Mouse (Mus musculus) left cerebral cortex, adult 9 months (tissue): ENCODE results near the gene Selenot.
A peak's percentile ranks its signal among the peaks of the same experiment; 100 is the strongest.
"Not testable (repeated sequence)": the region's sequence is repeated elsewhere in the genome, so short reads cannot be mapped to it uniquely, and the experiment has no call there.

ENCODE experiments used
- DNase-seq, 2 experiments: peaks; one replicate each; pipeline ENCODE4 v3.0.0; 2022; ENCODE audit warnings: low spot score in 2 of 2

The Selenot gene

GRCm38 (mm10) chr3:58576137-58577066 is at the start of gene Selenot:
Selenot (plus strand) TSS chr3:58576636.
- DNase-seq: peak; percentile 91 to 97

- DNase-seq: no peak
These were observed 39.9 kb upstream of the Selenot start for GRCm38 (mm10) chr3:58536573-58536972.

- no peak for DNase-seq
These were observed 24.2 kb upstream of the Selenot start for GRCm38 (mm10) chr3:58552001-58552811.

DNA sequence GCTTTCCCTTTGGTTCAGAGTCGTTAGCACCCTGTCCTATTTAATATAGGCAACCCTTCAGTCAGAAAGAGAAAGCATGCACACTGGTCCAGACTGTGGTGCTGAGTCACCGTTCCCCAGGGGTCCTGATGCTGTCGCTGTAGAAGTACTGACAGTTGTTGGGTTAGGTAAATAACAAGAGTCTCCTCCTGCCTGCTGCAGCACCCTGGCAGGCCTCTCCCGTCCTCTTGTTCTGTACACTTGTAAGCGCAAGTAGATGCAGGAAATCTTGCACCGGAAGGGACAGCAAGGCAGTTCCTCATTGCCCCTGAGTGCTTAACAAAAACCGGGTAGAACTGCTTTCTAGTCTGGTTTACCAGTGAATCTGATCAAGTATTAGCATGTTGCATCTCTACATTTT is 19.8 kb upstream of the Selenot start:
- no peak for DNase-seq

DNA sequence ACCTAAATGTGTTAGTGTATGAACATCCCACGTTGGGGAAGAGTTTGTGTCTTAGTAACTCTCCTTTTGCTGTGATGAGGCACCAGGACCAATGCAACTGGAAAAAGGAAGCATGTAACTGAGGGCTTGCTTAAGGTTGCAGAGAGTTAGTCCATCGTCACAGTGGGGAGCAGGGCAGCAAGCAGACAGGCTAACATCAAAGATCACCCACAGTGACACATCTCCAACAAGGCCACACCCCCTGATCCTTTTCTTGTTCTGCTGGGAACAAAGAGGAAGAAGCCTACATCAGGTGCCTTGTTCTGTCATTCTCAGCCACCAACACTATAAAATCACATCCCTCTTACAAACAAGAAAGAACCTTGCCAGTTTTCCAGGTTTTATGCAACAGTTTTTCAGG is 16.5 kb upstream of the Selenot start:
- DNase-seq: no peak

- no peak for DNase-seq
These were observed 15.0 kb upstream of the Selenot start for GRCm38 (mm10) chr3:58561437-58561836.

DNA sequence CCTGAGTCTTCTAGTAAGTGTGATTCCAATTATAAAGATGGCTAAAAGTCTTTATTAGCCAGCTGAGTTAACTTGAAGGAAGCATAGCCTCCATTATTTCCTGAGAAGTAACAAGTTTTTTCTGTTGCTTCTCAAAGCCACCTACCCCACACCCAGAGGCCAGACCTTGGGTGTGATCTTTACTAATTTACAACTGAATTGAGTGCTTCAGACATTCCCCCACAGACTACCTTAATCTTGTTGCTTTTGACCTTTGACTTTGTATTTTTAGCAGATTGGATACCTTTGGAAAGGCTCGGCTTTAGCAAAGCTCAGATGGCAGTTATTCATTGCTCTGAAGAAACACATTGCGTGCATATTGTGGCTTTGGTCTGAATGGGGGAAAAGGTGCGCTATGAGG is 5.6 kb upstream of the Selenot start:
- DNase-seq: no peak

DNA sequence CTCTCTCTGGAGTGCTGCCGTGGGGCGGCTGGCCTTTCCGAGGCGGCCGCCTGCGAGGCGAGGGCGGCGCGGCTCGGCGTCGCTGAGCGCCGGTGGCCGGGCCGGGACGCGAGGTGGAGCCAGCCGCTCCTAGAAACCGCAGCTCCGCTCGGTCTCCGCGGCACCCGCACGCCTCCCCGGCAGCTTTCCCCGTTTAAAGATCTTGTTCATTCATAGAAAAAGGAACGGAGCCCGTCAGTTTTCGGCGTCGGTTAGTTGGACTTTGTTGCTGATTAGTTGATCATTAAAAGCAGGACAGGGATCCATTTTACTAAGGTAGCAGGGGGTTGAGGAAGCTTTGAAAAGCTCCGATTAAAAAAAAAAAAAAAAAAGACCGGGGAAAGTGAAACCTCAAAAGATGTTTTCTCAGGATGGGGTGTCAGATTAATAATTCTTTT is 649 bp downstream of the Selenot start:
- peak in 1 of 2 experiments; percentile 24 for DNase-seq

GRCm38 (mm10) chr3:58577506-58578050 is 1.1 kb downstream of the Selenot start:
- DNase-seq: no peak

GRCm38 (mm10) chr3:58581530-58581929 is 5.1 kb downstream of the Selenot start:
- DNase-seq: no peak

DNA sequence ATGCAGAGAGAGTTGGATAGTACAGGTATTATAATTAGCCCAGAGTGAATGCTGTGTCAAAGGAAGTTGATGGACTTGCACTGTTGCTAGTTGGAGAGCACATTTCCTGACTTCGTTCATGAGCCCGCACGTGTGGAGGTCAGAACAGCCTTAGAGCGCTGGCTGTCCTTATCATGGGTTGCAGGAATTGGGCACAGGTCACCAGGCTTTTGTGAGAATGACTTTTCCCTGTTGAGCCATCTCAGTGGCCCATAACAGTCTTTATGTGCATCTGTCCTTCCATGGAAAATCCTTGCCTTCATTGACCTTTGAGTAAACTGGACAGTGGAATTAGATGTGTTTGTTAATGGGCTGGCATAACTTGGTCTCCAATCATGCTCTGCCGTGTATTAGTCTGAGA is 5.9 kb downstream of the Selenot start:
- no peak for DNase-seq

- DNase-seq: no peak
These were observed 6.5 kb downstream of the Selenot start for GRCm38 (mm10) chr3:58582788-58583426.

- not testable (repeated sequence) for DNase-seq
These were observed 14.1 kb downstream of the Selenot start for GRCm38 (mm10) chr3:58590544-58590943.

DNA sequence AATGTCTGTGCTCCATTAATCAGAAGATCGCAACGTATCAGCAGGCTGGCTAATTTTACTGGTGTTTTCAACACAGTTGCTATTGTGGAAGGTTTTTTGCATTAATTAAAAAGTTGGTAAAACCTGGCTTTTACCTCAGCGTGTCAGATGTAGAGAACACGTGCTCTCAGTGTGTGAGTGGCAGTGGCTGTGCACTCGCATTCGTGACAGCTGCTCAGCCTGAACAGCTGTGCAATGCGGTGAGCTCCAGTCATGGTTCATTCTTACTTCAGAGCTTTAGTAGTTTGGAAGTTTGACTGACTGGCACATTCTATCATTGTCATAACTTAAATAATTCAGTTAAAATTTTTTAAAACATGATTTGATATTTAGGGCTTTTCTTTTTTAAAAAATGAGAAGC is 16.2 kb downstream of the Selenot start:
- not testable (repeated sequence) for DNase-seq

GRCm38 (mm10) chr3:58593623-58594022 is 17.2 kb downstream of the Selenot start:
- DNase-seq: no peak

GRCm38 (mm10) chr3:58608506-58608905 is 32.1 kb downstream of the Selenot start:
- no peak for DNase-seq

DNA sequence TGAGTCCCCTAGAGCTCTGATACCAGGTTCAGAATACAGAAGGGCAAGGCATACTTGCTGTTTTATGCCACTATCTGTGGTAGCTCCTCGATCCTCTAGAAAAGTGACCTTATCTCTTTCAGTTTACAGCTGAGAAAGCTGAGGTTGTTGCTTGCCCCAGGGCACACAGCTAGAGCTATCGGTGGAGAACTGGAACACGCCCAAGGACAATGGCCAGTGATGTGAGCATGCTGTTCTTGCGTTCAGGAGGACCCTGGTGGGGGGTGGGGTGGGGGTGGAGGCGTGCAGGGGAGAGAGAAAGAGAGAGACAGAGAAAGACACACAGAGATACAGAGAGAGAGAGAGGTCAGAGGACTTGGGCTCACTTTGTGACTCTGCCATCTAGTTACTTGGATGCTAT is 33.5 kb downstream of the Selenot start:
- DNase-seq: no peak

DNA sequence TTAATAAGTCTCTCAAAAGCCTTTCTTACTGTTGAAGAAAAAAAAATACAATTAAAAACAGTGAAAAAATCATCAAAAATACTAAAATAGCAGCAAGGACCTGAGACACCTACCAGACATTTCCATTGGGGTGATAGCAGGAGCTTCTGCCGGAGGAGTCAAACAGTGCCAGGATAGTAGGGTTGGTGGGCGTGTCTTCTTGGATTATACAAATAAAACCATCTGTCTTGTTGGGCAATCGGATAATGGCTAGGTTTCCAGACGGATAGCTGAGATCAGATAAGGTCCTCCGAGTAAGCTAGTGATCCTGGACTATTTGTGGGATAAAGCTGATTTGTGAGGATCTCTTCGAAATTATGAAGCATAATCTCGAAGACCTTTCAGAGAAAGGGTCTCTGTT is 44.6 kb downstream of the Selenot start:
- DNase-seq: no peak

DNA sequence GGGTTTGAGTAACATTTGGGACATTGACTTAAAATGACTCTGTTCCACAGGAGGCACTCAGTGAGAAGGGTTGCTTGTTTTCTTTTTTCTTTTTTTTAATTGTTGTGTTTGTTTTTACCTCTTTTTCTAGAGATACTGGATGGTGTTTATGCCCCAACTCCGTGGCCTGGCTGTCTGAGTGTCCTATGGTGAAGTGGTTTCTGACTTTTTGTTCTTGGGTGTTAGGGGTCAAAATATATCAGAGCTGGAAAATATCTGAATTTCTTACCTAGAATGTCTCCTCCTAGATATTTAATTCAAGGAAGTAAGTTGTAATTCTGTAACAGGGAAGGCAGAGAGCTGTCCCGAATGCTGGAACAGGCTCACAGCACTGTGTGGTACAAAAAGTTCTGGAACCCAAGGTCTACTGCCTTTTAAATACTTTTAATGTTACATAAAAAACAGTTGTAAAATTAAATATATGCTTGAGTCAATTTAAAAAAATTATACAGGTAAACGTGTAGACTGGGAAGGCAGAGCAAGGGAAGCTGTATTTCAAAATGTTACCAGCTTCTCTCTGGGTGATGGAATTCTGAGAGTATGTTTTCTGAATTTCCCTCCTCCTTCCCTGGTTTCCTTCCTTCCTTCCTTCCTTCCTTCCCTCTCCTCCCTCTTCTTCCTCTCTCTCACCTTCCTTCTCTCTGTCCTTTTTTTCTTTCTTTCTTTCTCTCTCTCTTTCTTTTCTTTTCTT is 46.4 kb downstream of the Selenot start:
- DNase-seq: no peak

DNA sequence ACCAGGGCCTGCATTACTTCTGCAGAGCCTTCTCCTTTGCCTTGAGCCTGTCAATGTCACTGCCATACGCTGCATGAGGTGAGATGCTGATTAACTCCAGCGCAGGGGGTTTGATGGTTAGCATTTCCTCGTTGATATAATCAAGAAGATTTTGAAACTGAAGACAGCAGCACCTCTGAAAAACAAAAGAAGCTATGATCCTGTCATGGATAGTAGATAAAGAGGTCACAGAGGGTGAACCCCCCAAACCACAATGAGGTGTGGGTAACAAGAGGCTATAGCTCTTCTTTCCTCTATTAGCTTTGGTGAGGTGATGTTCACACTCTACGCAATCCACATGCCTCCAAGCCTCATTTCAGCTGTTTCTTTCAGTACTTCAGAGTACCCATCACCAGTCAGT is 48.5 kb downstream of the Selenot start:
- DNase-seq: no peak

- peak in 1 of 2 experiments; percentile 9 for DNase-seq
These were observed 55.3 kb downstream of the Selenot start for GRCm38 (mm10) chr3:58631693-58632092.
